Mouse (Mus musculus) small intestine, adult 2 months (tissue): ENCODE results near the gene Pla2g4f. TPM values are rescaled to one million over a fixed set of nuclear protein-coding genes. Genes with fewer than 3 reads are reported as not detected.

Experiments
- H3K27ac ChIP-seq: fragments of 200-500 bp; 2 replicates; pipeline ENCODE4 v1.5.1; 2012; ENCODE audit warnings: low read depth, low read length, control low read depth, inconsistent platforms; ENCODE audit not compliant: insufficient read depth
- H3K27me3 ChIP-seq: fragments of 200-500 bp; 2 replicates; pipeline ENCODE4 v1.6.1; 2012; ENCODE audit warnings: mild to moderate bottlenecking, moderate library complexity, low read length, inconsistent platforms; ENCODE audit not compliant: control insufficient read depth, insufficient read depth
- H3K36me3 ChIP-seq: fragments of 200-500 bp; 2 replicates; pipeline ENCODE4 v1.6.1; 2012; ENCODE audit warnings: mild to moderate bottlenecking, low read length, control low read depth, inconsistent platforms; ENCODE audit not compliant: control insufficient read depth, insufficient read depth
- H3K4me1 ChIP-seq: fragments of 200-500 bp; 2 replicates; pipeline ENCODE4 v1.6.1; 2012; ENCODE audit warnings: low read length, inconsistent platforms, mixed read lengths; ENCODE audit not compliant: control insufficient read depth, insufficient read depth, insufficient read length
- H3K4me3 ChIP-seq: fragments of 200-500 bp; 2 replicates; pipeline ENCODE4 v1.5.1; 2012; ENCODE audit warnings: low read depth, mild to moderate bottlenecking, control low read depth, inconsistent platforms, low read length, moderate library complexity
- CTCF ChIP-seq: fragments of 200-500 bp; IDR thresholded peaks from 2 replicates; pipeline ENCODE4 v1.5.1; 2012; ENCODE audit warnings: low read depth, mild to moderate bottlenecking, control low read depth, inconsistent platforms, low read length, moderate library complexity, mixed read lengths; ENCODE audit not compliant: insufficient replicate concordance, insufficient read length; ENCODE audit errors: extremely low read depth
- POLR2A ChIP-seq: fragments of 200-500 bp; IDR thresholded peaks from 2 replicates; pipeline ENCODE4 v1.6.1; 2012; ENCODE audit warnings: low read depth, mild to moderate bottlenecking, control low read depth, inconsistent platforms, low read length, moderate library complexity
- WGBS: fragments of 180-500 bp; shearing (Covaris S2); methylation state at CpG from one replicate; pipeline ENCODE4 v1.1.7; 2018; 5-methylcytosine and 5-hydroxymethylcytosine counted together
- polyA plus RNA-seq: library from polyadenylated mRNA; depleted of rRNA; stranded (reverse); fragments of >200 nt; gene quantifications from 2 replicates; pipeline ENCODE4 v1.2.3, GENCODE M21; 2012

Gene Pla2g4f
- polyA plus RNA-seq, 1 experiment = 0.34 TPM

DNA sequence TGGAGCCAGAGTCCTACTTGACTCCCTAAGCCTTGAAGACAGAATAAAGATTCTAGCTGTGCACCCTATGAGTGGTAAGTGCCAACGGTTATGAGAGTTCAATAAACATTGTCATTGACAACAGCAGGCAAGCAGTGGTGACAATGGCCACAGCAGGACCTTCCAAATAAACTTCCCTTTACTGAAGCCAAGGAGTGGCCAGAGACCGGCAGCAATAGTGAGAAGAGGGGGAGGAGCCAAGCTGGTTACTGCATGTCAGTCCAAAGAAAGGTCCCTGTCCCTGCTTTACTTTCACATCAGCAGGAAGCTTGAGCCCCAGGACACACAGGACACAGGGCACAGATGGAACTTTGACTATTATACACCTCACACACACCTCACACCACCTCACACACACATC, 17.8 kb downstream of the Pla2g4f start:
- Histone ChIP-seq H3K36me3 (no peaks in the 10 kb centered on the region), H3K4me3 (no peak overlapping the region), H3K27me3 (no peaks in the 10 kb centered on the region), H3K4me1 (no peaks in the 10 kb centered on the region), H3K27ac (no peak overlapping the region)
- 5% methylated on average over 2 of the region's 2 CpGs for WGBS
- TF ChIP-seq CTCF (no peak), POLR2A (no peak)

DNA sequence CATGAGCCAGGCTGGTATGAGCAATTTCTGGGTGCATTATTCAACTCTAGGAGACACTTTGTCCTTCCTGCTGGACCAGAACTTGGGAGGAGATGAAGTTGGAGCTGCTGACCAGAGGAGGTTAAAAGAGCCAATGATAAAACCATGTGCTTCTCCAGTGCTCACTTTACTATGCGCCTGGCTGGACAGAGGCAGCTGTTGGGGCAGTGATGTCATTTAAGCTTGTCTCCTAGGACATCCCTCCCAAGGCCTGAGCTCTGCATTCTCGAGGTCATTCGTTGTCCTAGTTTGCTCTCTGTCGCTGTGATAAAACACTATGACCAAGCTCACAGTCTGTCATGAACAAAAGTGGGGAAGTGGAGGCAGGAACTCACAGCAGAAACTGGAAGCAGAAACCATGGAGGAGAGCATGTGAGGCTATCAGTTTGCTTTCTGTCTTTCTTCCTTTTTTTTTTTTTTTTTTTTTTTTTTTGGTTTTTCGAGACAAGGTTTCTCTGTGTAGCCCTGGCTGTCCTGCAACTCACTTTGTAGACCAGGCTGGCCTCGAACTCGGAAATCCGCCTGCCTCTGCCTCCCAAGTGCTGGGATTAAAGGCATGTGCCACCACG, 22.4 kb downstream of the Pla2g4f start:
- 83% methylated on average over 8 of the region's 9 CpGs for WGBS
- no peak for TF ChIP-seq POLR2A
- no peak for TF ChIP-seq CTCF
- no peaks in the 10 kb centered on the region for H3K36me3 ChIP-seq
- H3K4me3 ChIP-seq = no peak overlapping the region
- H3K4me1 ChIP-seq = no peaks in the 10 kb centered on the region
- H3K27ac ChIP-seq = no peak overlapping the region
- H3K27me3 ChIP-seq = no peaks in the 10 kb centered on the region

DNA sequence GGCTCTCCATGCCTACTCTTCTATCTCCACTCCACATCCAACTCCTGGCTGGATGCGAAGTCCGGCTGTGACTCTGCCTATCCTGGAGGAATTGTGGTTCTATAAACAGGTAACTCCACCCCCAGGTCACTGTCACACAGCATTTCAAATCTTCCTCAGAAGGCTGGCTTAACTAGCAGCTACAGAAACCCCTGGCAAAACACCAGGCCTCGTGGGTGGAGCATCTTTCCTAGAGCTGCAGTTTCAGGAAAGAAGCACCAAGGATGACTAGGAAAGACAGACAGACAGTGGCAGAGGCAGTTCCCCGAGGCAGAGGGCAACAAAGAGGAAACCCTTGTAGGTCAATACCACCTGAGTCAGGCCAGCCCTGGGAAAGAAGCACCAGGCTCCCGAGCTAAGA, 25.0 kb downstream of the Pla2g4f start, which contains the start of gene Pla2g4d:
Gene Pla2g4d, minus strand, starts transcription at position 203 of the 400 bp plus-strand sequence.
- Histone ChIP-seq H3K4me3 (no peak within 1 kb of the TSS), H3K27ac (no peak within 1 kb of the TSS), H3K4me1 (no peaks in the 10 kb centered on the region), H3K27me3 (no peaks in the 10 kb centered on the region), H3K36me3 (no peaks in the 10 kb centered on the region)
- TF ChIP-seq POLR2A = no peak
- 65% methylated on average over 5 of the region's 5 CpGs for WGBS

DNA sequence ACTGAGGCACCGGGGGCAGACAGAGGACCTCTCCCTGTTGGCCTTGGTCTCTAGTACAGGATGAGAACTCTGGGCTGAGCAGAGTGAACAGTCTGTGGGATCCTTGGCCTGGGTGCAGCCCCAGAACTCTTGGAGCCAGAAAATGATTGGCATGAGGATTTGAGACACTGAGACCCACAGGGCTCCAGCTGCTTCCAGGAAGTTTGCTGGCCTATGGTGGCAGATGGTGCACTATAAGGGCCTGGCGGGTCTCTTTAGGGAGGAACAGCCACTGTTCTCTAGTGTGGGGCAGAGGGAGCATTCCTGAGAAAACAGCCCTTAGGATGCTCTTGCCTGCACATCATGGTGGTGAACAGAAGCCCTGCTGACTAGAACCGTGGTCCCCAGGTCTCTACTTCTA, 25.6 kb downstream of the Pla2g4f start:
- Histone ChIP-seq H3K4me3 (no peak overlapping the region), H3K27me3 (no peaks in the 10 kb centered on the region), H3K4me1 (no peaks in the 10 kb centered on the region), H3K36me3 (no peaks in the 10 kb centered on the region), H3K27ac (no peak overlapping the region)
- no peak for TF ChIP-seq CTCF
- no peak for TF ChIP-seq POLR2A
- WGBS = 79% methylated on average over 3 of the region's 3 CpGs

DNA sequence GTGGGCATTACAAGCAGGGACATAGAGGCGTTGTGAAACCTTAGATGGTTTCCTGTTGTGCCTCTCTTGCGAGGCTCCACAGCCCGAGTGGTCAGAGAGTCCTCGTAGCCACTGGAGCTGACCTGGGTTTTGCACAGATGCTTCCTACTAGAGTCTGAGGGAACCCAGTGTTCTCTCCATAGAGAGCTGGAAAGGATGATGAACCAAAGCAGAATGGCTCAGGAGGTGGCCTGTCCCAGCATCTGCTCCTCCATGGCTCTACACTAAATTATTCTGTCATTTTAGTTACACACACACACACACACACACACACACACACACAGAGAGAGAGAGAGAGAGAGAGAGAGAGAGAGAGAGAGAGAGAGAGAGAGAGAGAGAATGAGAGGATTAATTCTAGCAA, 28.3 kb downstream of the Pla2g4f start:
- Histone ChIP-seq H3K4me3 (no peak overlapping the region), H3K27ac (no peak overlapping the region), H3K4me1 (no peaks in the 10 kb centered on the region), H3K27me3 (no peaks in the 10 kb centered on the region), H3K36me3 (no peaks in the 10 kb centered on the region)
- TF ChIP-seq CTCF (no peak), POLR2A (no peak)
- WGBS = 83% methylated on average over 4 of the region's 4 CpGs

DNA sequence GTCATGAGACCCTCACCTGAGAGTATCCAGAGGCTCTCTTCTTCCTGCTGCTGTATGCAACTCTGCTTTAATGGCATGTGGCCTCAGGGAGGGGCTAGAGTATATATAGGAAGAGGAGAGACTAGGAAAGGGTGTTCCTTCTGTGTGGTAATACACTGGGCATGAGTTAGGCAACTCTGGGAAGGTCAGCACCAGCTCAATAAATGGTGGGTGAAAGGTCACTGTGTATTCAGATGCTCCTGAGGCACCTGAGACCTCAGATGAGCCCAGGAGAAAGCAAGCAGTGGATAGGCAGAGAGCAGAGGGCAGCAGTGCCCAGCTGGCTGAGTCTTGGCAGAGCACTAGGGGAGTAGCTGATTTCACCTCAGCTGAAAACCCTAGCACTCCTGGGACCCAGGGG, 29.3 kb downstream of the Pla2g4f start:
- TF ChIP-seq POLR2A (no peak), CTCF (no peak)
- Histone ChIP-seq H3K27me3 (no peaks in the 10 kb centered on the region), H3K4me1 (no peaks in the 10 kb centered on the region), H3K27ac (no peak overlapping the region), H3K4me3 (no peak overlapping the region), H3K36me3 (no peaks in the 10 kb centered on the region)

DNA sequence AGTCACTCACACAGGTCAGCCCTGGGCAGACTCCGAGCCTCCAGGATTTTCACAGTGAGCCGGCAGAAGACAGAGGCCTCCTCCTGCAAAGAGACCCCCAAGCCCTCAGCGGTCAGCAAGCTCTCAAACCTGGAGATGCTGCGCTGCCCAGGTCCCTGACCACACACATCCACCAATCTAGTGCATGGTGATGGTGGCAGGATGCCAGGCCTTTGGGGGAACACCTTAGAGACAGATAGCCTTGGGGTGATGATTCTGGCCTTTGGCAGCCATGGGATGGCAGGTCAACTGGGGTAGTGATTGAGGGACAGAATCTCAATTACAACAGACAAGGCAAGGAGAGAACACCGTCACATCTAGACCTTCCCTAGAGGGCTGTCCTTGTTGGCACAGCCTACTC, 29.9 kb downstream of the Pla2g4f start:
- Histone ChIP-seq H3K36me3 (no peaks in the 10 kb centered on the region), H3K27ac (no peak overlapping the region), H3K4me1 (no peaks in the 10 kb centered on the region), H3K27me3 (no peaks in the 10 kb centered on the region), H3K4me3 (no peak overlapping the region)
- TF ChIP-seq POLR2A (no peak), CTCF (no peak)
- 82% methylated on average over 5 of the region's 5 CpGs for WGBS
